Mouse (Mus musculus) left cerebral cortex, postnatal 14 days (tissue): ENCODE measurements at regions not wholly inside any gene's neighbourhood (a gene's known extent, or its start where the extent isn't known, plus 50 kb on each side); places are given as distances from the start of the nearest gene placed in this dataset.
A peak's percentile ranks its signal among the peaks of the same experiment; 100 is the strongest.

Experiments
- DNase-seq, 2 experiments: peaks; one replicate each; pipeline ENCODE4 v3.0.0; 2021 to 2022; ENCODE audit warnings: low spot score in 2 of 2, mixed read lengths in 1 of 2
- intact Hi-C: fragments of 180-260 bp; cut with DNase I; formaldehyde crosslinking; loops from one replicate; pipeline ENCODE4 v1.15.1; 2025

DNA sequence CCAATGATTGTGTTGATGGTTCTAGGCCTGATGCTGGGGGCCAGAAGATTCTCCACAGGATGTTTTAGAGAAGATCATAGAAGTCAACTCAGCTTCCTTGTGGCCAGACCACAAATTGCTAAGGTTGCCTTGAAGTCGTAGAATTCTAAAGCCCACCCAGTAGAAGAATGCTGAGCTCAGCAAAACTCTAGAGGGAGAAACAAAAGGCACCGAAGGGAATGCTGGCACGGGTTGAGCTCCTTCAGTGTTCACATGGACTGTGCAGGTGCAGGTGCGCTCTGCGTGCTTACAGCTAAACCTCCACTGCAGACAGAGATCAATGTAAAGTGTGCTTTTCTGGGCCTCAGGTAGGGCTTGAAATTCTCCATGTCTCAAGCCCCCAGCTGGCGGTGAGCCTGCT, 186.9 kb upstream of the Map3k1 start:
- no peak for DNase-seq
- intact Hi-C loops: no loop called here

DNA sequence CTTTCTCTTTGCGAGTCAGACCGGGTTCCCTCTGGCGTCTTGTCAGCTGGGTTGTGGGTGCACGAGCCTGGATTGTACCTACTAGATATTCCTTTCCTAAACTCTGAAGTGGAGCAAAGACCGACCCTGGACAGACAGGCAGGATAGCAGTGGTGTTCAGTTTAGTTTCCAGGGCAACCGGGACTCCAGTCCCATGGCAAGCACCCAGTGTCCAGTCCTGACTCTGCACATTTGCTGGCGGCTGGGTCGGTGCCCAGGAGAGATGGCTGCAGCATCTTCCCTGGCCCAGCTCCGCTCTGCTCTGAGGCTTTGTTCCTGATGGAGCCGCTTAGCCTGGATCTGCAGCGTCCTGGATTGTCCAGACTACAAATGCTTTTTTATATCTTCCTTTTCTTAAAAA, 188.1 kb upstream of the Map3k1 start:
- intact Hi-C loops: no loop called here
- peak; percentile 31 to 38 for DNase-seq

DNA sequence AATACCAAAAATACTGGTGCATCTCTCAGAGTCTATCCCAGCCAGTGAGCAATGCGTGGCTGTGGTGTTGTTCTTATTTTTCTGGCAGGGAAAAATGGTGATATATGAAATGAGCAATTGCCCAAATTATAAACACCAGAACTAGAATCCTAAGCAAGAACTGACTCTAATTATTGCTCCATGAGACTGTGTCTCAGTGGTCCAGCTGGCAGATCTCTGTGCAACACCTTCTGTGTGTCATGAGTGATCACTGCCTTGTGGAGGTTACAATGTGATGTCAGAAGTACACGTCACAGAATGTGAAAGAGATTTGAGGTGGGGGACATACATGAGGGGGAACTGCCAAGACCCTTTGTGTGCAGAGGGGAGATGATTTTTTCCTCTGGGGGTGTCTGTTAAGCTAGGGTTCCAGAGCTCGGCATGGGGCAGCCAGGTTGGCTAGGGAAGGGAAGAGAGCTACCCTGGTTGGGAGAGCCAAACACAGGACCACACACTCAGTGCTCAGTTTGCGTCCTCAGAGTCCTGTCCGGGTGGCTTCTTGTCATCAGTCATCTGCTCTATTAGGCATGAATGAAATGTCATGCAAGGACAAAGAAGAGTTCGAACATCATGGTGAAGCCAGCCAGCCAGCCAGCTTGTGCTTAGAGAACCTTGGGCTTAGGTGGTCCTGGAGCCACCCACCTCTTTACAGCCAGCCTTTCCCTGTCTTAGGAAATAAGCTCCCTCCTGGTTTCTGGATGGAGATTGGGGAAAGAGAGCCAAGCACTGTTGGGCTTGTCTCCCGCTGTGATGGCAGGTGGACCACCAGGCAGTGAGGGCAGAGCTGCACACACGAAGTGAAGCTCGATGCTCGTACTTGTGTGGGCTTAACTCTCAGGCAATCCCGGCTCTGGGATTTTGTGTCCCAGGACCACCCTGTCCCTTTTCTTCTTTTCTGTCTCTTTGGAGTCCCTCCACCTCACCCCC, 189.5 kb upstream of the Map3k1 start:
- DNase-seq: no peak
- intact Hi-C loops: no loop called here

DNA sequence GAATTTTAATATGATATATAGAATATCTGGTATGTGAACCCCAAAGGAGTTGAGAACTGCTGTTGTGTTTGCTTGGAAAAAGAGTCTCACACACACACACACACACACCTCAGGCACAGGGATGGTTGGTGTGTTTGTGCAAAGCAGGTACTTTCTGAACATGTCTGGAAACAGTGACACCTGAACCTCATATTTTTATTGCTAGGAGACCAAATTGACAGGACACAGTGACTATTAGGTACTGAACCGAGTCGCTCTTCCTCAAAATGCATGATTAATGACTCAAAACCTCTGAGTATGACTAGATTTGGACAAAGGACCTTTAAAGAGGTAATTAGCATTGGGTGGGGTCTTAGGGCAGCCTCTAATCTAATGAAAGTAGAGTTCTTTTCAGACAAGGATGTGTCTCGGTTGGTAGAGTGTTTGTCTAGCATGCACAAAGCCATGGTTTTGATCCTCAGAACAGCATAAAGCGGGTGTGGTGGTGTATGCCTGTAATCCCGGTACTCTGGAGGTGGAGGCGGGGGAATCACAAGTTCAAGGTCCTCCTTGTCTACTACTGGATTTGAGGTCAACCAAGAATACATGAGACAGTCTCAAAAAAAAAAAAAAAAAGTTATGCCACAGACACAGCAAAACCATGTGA, 191.0 kb upstream of the Map3k1 start:
- DNase-seq: no peak
- intact Hi-C loops: no loop called here

DNA sequence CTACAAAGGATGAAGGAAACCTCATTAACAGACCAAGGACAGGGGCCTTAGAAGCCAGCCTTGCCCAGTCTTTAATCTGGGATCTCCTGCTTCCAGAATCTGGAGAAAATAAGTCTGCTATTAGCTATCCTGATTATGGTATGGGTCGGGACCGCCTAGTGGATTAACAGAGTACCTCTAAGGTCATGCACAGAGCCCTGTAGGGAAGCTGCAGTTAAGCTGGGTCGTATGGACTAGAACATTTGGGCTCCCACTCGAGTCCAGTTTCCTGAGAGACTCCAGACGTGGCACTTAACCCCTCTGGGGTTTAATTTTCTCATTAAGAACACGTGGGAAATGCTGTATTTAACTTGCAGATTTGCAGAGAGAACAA, 191.5 kb upstream of the Map3k1 start:
- intact Hi-C loops: no loop called here
- no peak for DNase-seq

DNA sequence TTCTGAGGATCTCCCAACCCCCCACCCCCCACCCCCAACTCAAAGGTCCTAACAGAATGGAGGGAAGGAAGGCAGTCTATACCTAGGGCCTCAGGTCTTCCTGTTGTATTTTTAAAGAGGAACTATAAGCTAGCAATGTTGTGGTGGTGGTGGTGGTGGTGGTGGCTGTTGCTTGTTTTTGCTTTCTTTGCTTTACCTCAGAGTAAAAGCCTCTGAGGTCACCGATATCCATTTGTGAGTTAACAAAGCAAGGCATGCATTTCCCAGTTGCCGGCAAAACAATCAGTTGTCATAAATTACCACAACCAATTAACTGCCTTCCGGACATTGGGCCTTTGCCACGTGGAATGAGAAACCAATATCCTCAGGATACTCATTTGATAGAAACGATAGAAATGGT, 191.9 kb upstream of the Map3k1 start:
- intact Hi-C loops: no loop called here

DNA sequence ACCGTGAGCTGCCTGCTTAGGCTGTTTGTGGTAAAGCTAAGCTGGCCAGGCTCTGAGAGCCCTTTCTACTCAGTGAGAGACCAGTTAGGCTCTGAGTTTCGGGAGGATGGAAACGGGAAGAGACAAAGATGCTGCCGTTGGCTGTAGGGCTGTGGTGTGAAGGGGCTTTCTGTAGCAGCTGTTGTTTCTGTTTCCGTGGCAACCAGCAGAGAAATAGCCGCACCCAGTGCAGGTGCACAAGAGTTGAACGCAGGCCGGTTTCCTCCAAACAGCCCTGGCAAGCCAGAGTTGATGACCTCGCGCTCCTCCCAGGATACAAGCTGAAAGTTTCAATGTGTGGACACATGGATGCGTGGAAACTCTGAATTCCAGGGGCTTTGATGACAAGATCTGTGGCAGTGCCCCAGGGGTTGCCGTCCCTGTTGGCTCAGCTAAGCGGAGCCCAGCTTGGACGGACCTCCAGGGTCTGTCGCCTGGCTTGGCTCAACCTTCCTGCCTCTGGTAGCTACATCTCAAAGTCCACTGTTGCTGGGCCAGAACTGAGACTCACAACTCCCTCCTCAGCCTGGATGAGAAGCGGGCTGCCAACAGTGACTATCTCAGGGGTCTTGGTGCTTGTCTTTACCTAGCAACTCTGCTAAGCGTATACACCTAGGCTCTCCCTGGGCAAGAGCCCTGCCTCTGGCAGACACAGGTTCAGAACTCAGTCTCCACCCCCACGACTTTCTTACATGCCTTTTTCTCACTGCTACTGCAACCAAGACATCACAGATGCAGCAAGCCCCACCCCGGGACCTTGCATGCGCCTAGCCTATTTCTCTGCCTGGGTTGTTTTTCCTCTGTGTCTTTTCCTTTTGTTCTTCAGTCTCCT, 192.6 kb upstream of the Map3k1 start:
- DNase-seq: no peak
- intact Hi-C loops: no loop called here

More for the DNA sequence above, 191.9 kb upstream of the Map3k1 start:
- no peak for DNase-seq

DNA sequence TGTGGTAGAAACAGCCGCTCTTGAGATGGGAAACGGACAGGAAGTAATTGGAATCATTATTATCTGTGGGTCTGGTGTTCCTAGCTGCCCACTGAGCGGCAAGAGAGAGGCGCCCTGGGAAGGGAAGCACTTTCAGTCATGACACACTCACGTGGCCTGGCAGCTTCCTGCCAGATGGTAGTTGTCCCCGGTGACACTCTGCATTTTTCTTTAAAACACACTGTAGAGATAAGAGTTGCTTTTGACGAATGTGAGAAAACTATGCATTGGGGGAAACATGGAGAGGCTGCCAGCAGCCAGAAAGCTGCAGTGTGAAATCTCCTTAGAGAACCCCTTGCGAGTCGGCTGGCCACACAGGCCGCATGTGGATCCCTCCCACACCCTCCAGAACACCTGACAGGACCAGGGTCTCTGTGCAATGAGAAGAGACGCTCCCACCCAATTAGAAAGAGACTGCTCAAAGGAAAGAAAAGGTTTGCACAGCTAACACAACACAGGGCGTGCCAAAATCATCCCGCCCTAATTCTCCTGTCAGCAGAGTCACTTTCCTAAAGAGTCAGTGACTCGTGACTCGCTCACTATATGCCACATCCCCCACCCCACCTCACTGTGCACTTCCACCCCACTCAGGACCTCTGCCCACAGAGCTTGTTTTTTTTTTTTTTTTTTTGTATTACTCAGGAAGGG, 194.0 kb upstream of the Map3k1 start:
- intact Hi-C loops: no loop called here
- peak; percentile 28 to 71 for DNase-seq

DNA sequence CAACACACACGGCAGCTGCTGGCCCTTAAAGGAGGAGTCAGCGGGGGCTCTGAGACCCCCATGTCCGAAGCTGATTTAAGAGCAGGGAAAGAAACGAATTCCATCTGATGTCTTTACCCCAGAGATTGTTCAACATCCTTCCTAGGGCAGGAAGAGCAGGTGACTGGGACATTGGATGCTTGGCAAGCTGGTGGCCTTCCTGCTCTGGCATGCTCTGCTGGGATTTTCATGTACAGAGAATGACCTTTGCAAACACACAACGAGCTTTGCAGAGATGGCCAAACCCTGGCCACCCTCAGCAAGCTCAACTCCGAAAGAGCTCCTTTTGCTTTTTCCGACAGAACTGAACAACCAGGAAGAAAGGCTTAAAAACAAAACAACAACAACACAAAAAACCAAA, 194.7 kb upstream of the Map3k1 start:
- intact Hi-C loops: no loop called here
- no peak for DNase-seq

DNA sequence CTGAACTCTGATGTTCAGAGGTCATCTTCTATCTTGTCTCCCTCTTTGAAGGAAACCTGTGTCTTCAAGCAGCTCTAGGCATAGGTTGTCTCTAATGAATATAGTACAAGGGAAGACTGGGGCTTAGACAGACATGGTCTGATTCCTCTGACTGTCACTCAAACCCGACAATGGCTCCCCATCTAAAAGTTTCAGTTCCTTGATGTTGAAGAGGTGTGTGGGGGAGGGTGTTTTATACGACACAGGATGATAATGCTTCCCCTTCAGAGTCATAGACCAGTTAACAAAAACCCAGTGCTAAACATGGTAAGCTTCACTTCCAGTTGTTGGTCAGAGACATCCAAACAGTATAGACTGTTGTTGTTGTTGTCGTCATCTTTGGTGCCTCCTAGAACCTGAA, 195.3 kb upstream of the Map3k1 start:
- intact Hi-C loops: no loop called here

DNA sequence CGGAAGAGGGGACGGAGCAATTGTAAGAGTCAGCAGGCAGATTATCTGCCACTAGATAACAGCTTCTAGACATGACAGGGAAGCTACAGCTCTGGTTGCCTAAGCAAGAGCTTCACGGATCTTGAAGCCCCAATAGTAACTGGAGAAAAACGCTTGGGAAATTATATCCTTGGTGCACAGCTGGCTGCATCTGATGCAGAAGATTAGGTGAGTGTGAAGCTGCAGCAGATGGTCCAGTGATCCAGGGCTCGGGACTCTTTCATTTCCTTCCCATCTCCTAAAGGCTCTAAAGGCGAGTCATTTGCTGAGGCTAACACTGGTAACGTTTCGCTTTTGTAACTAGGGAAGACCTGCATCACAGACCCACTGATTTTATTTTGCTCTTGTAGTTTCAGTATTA, 196.6 kb upstream of the Map3k1 start:
- intact Hi-C loops: no loop called here
- no peak for DNase-seq

More for the DNA sequence above, 195.3 kb upstream of the Map3k1 start:
- no peak for DNase-seq

DNA sequence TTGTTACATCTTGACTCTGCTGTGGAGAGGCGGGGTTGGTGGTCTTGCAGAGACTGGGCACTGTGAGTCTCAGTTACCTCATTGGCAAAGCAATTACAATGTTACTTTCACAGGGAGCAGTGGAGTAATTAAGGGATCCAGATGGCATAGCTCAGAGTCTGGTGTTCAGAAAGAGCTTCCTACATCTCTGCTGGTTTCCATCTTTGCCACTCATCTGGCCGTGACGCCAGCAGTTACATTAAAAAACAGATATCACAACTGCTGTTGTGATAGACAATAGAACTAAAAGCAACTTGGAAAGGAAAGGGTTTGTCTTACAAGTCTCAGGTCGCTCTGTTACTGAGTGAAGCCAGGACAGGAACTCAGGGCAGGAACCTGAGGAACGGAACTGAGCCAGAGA, 200.0 kb upstream of the Map3k1 start:
- intact Hi-C loops: no loop called here
- DNase-seq: no peak

DNA sequence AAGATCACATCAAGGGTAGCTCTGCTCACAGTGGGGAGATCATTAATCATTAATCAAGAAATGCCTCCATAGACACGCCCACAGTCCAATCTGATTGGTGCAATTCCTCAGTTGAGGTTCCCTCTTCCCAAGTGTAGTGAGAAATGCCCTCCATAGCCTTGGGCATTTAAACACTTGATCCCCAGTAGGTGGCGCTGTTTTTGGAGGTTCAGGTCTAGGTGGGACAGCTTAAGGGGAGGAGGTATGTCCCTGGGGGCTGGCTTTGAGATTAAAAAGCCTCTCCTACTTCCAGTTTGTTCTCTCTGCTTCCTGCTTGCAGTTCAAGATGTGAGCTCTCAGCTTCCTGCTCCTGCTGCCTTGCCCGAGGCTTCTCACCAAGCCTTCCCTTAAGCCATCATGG, 200.5 kb upstream of the Map3k1 start:
- no peak for DNase-seq
- intact Hi-C loops: no loop called here

DNA sequence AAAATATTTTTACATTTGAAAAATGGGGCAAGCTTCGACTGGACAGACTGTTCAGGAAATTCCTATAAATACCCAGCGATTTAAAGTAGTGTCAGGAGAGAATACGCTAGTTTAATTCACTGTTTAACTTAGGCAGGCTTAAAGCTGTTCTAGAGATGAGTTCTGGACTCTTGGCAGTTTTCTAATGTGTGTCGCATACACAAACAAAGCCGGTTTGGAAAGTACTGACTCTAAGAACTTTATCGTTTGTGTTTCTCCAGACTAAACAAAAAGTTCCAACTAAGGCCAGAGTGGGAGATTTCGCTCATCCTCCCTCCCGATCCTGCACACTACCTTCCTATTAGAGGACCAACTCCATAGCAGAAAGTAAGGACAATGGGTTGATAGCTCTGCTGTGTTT, 201.7 kb upstream of the Map3k1 start:
- DNase-seq: no peak
- intact Hi-C loops: no loop called here

DNA sequence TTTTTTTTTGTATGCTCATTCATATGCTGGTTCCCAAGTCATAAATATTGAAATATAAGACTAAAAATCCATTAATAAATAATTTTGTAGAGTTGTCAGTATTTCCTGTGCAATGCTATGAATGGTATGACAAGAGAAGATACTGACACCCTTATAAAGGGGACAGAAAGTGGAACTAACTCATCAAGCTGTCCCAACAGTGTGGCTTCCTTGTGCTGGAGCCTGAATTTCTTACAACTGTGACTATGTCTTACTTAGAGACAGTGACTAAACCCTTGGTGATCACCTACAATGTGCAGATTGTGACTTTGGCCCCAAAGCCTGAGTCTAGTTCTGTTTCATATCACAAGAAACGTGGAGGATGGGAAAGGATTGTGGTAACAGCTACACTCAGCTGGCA, 203.8 kb upstream of the Map3k1 start:
- intact Hi-C loops: no loop called here
- no peak for DNase-seq

DNA sequence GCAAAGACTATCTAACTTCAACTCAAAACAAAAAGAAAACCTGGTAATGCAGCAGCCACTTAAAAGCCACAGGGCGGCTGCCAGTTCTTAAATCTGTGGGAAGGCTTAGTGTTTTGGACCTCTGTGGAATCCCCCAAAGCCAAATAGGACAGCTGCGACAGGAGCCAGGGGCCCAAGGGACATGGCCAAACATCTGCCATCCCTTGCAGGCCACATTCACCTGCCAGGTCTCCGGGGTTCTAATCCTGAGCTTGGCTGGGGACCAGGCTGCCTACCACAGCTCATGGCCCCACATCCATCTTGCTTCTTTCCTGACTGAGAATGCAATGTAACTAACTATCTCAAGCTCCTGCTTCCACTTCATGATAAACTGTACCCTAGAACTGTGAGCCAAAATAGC, 206.3 kb upstream of the Map3k1 start:
- intact Hi-C loops: no loop called here
- no peak for DNase-seq

DNA sequence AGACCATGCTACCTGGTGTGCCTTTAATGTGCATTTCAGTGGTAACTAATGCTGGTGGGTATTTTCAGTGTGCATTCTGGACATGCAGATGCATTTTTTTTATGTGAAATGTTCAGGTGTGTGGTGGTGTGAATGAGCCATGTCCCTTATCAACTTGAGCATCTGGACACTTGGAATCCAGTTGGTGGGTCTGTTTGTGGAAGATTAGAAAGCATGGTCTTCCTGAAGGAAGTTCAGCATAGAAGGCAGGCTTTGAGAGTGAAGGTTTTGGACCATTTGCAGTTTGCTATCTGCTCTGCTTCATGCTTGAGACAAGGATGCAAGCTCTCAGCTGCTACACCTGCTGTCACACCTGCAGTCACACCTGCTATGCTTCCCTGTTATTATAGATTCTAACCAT, 207.5 kb upstream of the Map3k1 start:
- DNase-seq: no peak
- intact Hi-C loops: no loop called here

DNA sequence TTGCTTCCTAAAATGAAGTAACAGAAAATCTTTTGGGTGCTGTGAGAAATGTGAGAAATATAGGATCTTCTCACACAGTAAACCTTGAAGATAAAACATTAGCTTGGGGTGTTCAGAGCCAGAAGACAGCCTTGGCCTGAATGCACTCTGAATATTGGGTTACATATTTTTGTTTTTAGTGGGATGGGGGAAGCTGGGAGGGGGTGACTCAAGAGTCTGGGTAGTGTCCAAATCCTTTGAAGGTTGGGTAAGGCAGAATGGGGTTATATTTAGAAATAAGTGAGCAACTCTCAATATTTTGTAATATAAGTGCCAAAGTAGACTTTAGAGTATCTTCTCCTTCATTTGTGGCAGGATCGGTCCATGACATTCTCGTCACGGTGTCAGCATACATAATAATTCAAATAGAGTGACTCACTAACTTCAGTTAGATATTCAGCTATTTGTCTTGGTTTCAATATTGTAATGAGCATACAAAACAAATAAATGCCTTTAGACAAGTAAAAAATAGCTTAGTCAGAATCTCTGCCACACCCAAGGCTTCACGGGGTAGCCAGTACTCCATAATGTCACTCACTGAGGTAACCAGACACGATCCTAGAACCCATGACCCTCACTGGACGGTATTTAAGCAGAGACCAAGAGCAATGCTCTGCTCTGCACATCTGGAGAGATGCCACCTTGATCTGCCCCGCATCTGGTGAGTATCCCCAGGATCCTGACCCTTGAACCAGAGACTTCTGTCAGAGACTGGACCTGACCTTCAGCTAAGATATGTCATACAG, 209.9 kb upstream of the Map3k1 start:
- DNase-seq: no peak
- intact Hi-C loops: no loop called here

DNA sequence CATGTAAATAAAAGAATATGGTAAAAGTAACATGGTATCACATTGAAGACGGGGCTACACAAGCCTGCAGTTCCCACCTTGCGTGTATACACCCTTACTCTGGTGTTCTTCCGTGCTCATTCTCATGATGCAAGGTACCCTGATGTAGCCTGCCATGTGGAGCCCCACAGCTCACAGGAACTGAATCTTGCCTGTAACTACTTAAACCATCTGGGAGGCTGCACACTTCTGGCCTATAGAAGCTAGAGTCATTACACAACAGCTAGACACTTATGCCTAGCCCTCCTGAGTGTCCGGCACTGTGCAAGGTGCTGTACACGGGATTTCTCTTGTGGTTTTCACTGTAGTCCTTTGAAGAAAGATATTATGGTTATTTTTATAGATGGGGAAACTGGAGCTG, 210.8 kb upstream of the Map3k1 start:
- intact Hi-C loops: no loop called here
- DNase-seq: no peak
